Mouse (Mus musculus) retina, adult 2 months (tissue): ENCODE measurements around the gene Cep112.
"Not testable (repeated sequence)": the region's sequence is repeated elsewhere in the genome, so short reads cannot be mapped to it uniquely, and the experiment has no call there.

ENCODE experiments used
- DNase-seq: peaks from one replicate; pipeline ENCODE4 v3.0.0-alpha.2; 2012; ENCODE audit warnings: low read depth, low spot score

Cep112 gene

DNA sequence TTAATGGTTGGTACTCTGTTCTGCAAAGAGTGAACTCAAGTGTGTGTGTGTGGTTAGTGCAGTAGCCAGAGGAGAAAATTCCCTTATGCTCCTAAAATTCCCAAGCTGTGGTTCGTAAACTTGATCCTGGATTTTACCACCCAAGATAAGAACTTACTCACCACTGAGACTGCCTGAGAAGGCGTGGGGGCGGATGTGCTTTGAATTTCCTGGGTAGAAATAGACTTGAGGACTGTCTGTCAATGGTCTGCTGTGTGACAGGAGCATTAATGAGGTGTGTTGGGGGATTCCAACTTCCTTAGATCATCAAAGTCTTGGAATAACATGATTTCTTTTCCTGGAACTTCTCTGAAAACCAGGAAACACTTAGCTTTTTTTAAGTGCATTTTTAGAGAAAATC lies 374.7 kb downstream of the Cep112 start:
- DNase-seq = no peak

DNA sequence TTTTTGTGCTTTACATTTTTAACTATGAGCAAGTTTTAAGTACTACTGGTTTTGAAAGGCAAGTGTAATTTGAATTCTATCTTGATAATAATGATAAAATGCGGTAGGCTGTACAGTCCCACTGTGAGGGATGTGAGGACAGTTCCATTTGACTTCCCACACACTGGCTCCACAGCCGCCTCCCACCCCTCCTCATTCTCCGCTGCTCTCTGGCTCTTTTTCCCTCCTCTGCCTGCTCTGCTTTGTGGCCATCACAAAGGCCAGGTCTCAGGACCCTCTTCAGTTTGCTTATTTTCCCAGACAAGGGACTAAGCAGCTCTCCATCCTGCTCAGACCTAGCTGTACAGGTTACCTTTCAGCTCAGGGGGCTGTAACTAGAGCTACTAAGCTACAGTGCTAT lies 379.0 kb downstream of the Cep112 start:
- DNase-seq = no peak

DNA sequence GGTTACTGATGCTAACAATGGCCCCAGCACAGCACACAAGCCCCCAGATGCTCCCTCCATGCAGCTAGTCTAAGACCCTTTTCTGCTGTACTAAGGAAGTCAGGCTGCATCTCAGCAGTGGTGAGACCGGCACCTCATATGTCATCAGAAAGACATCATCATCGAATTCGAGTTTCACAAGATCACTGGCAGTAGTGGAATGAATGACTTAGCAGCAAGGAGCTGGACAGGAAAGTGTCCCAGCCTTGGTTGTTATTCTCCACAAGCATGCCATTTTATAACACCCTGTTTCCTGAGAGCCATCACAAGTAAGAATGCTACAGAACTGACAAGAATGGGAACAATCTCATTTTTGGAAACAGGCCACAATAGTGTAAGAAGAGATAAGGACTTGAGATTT lies 381.0 kb downstream of the Cep112 start:
- DNase-seq = no peak

DNA sequence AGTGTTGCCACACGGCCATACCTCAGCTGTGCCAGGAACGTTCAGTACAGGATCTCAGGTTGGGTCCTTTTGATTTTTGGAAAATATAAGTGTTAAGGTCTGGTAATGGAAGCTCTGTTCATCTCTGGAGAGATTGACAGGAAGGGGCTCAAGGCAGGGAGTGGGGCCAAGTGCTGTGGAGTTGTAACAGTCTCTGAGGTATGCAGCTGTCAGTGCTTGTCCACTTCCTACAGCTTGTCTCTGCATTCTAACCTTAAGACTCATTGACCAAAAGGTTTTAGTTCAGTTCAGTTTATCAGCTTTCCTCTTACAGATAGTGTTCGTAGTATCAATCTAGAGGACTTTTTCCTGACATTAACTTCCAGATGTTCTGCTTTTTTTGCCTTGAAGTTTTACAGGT lies 384.6 kb downstream of the Cep112 start:
- no peak for DNase-seq

DNA sequence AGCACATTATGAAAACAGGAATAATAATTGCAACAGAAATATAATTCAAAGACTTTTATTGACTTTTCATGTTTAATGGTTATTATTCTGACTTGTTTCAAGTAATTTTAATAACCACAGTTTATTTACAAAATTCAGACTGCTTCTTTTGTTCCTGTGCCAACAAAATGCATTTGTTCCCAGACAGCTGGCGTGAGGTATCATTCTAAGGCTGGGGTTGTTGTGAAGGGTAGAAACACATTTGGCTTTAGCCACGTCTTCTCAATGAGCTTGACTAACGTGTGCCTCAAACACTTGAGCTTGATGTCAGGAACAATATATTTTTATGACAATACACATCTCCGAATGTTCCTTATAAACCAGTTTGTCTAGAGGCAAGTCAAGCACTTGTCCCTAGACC lies 396.8 kb downstream of the Cep112 start:
- no peak for DNase-seq

DNA sequence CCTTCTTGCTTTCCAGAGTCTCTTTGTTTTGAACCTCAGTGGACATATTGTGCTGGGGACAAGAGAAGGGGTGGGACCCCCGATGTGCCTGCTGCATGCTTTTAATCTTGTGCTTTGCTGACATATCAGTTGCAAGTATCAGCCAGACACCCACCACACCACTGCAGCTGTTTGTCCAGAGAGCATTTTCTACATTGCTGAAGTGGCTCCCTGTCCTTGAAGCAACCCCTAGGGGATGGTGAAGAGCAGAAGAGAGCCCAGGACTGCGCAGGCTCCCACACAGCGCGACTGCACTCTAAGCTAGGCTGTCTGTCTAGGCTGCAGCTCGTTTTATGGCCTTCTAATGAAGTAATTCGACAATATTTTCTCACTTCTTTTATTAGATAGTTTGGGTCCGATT lies 397.3 kb downstream of the Cep112 start:
- DNase-seq = no peak

DNA sequence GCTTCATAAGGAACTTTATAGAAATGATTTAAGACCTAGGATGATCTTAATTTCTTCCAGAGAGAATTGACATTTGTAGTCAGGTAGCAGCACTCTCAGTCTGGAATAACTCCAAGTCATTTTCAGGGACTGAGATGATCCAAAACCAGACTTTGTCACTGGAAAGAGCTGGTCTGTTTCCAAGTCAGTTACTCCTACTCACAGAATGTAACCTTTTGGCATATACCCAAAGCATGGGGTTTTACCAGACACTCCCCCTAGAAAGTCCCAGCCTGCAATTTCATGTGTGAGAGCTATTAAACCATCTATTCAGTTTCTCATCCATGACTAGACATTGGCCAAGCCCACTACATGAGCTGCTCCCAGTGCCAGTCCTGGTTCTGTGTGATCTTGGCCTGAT lies 402.3 kb downstream of the Cep112 start:
- no peak for DNase-seq

DNA sequence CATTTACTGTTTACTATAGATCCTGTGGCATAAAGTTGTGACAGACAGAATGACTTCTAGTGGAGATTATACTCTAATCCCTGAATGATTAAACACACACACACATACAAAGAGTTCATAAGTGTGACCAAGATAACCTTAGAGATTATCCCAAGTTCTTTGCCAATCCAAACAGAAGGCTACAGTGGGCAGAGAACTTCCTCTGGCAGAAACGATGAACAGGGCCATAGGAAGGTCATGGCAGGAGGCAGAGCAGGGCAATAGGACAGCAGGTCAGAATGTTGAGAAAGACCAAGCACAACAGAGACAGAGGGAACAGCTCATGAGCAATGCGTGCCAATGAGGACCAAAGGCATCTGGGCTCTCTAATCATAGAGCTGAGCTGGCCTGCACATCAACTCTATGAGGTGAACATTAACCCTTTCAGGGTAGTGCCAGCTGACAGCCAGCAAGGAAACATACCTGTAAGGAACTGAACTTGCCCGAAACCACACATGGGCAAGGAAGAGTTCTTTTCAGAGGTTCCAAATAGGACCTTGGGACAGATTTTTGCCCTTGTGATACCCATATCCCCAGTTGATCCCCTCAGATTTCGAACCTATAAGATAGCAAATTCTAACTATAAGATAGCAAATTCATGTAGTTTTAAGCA lies 403.5 kb downstream of the Cep112 start:
- no peak for DNase-seq

DNA sequence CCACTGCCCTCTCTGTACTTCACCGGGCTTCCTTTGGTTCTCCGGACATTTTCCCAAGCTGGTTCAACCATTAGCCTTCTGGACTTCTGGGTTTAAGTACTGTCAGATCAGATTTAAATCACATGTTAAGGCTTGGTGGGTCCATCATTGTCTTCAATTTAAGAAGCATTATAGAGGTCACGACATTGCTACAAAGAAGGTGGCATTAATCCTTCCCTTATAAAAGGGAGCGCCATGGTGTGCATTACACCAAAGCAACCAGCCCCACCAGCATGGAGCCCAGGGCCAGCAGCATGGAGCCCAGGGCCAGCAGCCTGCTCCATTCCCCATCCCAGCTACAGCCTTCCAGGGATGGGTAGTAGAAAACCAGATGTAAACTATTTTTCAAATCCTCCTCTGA lies 411.7 kb downstream of the Cep112 start:
- DNase-seq = no peak

DNA sequence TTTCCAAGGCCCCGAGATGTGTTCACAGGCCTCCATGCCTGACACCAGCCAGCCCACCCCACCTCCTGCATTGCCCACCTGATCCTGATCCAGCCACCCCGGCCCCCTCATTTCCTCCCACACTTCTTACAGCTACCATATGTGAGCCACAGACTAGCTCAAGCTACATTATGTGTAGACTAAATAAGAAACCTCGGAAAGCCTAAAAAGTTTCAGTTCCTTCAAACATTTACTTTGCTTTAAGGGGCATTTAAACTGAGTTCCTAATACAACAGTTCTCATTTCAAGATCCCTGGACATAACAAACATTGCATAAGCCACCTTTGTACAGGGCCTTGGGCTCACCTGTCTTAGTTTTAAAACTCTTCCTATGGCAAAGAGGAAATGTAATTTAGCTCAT lies 415.2 kb downstream of the Cep112 start:
- DNase-seq = no peak

DNA sequence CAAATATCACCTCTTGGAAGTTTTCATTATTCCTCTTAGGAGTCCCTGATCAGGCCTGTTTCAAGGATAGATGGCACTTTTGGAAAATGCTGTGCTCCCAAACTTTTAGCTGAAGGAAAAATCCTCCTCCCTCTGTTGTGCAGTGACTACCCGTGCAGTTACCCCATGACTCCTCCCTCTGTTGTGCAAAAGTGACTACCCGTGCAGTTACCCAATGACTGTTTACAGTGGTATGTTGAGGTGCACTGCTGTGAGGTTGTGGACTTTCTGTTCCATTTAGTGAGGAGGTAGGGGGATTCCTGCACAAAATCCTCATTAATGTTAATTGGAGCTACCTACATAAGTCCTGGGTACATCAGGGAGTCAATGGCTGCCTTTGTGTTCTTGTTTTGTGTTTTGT lies 417.8 kb downstream of the Cep112 start:
- DNase-seq = no peak

DNA sequence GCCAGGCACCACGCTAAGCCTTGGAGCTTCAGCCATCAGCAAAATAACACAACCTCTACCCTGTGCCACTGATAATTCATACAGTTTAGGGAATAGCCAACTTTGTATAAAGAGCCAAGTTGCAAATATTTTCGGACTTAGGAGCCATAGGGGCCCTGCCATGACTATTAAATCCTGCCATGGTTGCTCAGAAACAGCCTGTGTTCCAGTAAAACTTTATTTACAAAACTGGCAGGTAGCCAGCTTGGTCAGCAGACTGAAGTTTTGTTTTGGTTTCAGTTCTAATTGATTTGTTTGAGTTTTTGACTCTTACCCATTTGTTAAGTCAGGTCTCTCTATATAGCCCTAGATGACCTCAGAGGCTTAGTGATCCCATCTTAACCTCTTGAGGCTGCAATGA lies 421.0 kb downstream of the Cep112 start:
- no peak for DNase-seq

DNA sequence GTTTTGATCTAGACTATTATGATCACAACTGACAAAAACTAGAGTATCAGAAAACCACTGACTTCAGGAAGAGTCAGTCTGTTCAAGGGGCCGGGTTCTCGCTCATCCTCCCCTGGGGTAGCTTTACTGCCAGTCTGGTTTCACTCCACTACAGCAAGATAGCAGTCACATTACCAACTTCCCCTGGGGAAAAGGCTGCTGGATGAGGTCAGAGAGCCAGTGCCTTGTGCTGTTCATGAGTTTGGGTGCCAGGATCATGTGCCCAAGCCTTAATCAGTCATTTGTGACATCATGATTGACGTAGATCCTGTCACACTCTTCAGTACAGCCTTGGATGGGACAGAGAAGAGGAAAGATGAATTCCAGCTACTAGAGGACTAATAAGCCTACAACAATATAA lies 421.5 kb downstream of the Cep112 start:
- no peak for DNase-seq

DNA sequence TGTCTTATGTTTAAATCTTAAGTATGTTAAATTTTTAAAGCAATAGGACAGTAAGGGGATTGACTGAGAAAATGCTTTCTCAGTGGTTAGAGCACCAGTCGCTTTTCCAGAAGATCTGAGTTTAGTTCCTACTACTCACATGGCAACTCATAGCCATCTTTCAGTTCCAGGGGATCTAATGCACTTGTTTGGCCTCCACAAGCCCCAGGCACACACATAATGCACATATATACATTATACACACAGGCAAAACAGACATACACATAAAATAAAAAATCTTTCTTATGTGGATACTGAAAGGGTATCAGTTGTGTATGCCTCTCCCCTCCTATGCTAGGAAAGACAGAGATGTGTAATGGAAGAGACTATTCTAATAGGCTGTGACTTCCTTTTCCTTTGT lies 426.8 kb downstream of the Cep112 start:
- no peak for DNase-seq

DNA sequence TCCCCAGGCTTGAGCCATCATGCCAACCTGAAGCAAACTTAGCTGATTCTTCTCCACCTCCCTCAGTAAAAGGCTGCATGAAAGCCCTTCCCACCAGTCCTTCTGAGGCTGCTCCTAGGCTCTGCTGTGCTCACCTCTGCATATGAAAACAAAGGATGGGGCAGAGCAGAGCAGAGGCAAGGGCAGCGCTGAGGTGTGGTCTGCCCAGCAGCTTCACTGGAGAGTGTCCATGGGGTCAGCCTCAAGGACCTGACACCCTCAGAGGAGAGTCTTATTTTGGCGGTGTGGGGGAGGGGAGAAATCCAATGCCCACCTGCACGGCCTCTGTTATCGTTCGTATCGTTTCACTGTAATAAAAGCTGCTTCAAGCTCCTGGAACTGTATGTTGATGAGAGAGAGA lies 432.3 kb downstream of the Cep112 start:
- no peak for DNase-seq

DNA sequence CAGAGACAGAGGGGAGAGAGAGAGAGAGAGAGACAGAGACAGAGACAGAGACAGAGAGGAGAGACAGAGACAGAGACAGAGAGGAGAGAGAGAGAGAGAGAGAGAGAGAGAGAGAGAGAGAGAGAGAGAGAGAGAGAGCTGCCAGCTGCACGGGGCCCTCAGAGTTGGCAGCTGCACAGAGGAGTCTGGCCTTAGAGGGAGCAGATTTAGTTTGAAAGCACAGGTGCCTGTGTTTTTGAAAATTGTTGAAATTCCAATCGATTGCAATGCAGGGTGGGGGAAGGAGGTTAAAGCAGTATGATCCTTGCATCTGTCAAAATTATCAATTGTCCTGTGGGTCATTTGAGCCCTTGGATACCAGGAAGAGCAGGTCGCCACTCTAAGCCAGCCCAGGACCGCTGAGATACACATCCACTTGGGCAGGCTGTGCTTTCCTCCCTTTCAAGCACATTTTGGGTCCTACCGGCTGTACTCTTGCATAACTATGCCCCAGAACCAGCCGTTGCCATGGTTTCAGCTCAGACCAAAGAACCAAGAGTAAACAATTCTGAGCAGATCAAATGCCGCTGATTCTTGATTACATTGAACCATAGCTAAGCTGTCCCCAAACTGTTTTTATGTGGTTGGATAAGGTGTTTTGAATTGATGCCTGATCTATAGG lies 432.8 kb downstream of the Cep112 start:
- peak; percentile 22 for DNase-seq

DNA sequence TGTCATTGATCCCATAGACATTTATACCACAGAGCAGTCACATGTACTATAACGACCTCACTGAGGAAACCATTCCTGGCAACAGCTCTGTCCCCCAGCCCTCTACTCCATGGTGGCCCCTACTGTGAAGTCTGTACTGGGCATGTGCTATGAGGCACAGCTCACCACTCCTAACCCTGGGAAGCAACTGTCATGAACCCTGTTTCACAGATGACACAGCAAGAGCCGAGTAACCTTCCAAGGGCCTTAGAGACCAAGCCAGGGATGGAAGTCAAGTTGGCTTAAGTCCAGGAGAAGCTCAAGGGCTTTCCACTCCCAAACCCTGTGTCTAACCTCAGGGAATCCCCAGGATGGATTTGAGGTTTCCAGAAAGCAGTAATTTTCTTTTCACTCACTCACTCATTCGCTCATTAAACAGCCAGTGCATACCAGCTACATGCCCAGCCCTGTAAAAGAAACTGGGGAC lies 433.4 kb downstream of the Cep112 start:
- DNase-seq = no peak

DNA sequence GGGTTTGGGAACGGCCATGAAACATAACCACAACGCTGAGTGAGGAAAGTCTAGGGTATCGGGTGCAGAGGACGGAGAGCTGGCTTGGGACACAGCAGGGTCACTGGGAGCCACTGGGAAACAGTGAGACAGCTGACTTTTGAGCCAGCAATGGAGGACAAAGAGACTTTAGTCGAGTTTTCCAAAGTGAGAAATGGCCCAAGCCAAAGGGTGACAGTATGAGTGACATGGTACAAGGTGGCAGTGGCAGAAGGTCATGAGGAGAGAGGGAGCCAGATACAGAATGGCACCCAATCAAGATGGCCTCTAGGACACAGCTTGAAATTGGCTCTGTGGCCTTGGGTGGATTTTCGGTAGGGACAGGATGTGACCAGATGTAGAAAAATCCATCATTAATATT lies 433.9 kb downstream of the Cep112 start:
- no peak for DNase-seq

DNA sequence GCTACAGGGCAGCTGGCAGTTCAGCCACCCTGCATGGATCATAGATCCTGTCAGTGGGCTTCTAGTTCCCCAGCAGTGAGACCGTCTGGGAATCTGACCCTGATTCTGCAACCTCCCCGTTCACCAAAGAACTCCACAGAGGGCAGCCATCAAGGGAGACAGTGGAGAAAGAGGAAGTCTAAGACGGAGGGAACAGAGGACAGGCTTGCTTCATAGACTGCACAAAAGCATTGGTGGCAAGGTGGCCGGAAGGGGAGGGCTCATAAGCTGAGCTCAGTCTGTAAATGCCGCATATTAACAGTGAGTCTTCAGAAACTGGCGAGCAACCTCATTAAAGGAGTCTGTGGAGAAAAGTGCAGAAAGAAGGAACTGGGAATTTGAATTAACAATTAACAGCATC lies 437.4 kb downstream of the Cep112 start:
- DNase-seq = no peak

DNA sequence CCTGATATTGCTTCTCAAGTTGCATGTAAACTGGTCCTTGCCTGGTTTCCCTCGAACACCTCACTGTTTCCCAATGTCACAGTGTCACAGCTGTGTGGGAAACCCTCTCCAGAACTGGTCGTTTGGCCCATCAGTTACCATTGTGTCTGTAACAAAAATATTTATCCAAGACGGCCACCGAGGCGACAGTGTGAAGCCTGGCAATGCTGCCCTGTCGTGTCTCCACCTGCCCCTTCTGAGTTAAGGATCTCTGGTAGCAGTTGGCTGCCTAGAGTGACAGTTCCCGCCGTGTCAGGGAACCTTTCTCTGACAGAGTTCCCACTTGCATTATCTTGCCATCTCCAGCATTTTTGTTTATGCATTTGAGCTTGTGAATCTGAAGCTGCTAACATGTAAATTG lies 440.8 kb downstream of the Cep112 start:
- DNase-seq = no peak

DNA sequence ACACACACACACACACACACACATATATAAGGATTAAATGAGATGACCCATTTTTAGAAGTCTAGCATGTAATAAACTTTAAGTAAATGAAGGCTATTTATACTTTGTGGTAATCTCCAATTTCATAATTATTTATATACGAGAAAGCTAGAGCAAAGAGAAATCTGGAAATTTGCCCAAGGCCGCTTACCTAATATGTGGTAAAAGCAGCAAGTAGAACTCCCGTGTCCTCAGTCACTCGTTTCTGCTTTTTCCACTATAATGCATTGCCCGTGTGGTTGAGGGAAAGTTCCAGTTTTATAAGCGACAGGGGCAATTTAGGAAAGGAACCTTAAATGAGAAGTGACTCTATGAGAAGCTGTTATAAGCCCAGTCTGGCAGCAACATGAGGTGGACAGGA lies 442.5 kb downstream of the Cep112 start:
- DNase-seq = no peak

DNA sequence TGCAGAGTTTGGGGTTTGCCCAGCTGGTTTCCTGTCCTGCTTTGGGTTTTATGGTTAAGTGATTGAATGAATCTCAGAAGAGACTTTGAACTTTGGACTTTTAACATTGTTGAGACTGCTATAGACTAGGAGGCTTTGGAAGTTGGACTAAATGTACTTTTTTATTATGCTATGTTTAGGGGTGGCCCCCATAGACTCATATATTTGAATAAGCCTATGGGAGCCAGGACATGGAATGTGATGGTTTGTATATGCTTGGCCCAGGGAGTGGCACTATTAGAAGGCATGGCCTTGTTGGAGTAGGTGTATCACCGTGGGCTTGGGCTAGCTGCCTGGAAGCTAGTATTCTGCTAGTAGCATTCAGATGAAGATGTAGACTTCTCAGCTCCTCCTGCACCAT lies 446.3 kb downstream of the Cep112 start:
- DNase-seq = not testable (repeated sequence)

DNA sequence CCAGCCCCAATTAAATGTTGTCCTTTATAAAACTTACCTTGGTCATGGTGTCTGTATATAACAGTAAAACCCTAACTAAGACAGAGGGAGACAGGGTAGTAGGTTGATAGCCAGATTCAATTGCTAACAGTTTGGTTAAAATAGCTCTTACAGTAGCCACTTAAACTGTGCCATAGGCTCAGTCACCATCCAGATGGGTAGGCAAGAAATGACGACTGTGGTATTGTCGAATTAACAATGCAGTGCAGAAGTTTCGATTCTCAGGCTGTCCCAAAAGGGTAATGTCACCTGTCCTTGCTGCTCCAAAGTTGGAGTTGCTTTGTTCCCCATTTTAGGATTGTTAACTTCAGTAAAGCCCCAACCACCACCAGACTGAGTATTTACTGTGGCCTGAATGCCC lies 446.8 kb downstream of the Cep112 start:
- no peak for DNase-seq
